Mouse (Mus musculus): Measurements from ENCODE around the gene Abtb2. TPM values are rescaled to one million over a fixed set of nuclear protein-coding genes. Genes with fewer than 3 reads are reported as not detected.

Abtb2 gene
- polyA plus RNA-seq, 1 experiment from 2014 or later = 19.9 TPM

DNA sequence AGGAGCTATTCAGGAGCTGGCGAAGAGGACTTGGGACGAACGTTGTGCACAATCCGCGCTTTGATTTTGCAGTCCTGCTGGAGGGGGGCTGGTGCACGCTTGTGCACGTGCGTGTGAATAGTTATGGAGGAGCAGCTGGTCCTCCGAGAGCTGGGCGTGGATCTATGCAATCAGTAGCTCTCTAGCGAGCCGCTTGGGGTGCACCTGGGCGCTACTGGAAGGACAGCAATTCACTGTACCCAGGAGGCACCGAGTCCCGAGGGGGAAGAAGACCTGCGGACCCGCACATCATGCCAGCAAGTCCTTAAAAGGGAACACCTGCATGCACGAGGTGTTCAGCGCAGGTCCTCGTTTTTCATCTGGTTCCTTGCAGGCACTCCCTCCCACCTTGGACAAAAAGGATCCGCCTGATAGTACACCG, 929 bp upstream of the Abtb2 start:
- Histone ChIP-seq H3K36me3 (ENCODE audit: control insufficient read depth, insufficient read depth) (no peaks in the 10 kb centered on the region), H3K4me3 (ENCODE audit: low read length) (peak overlapping the region; percentile 67), H3K9me3 (replicated peaks; ENCODE audit: control insufficient read depth, low read length) (no peaks in the 10 kb centered on the region), H3K9ac (ENCODE audit: low read length) (peak overlapping the region; percentile 66), H3K4me2 (ENCODE audit: low read depth, low read length) (peak overlapping the region; percentile 90), H3K27me3 (ENCODE audit: control insufficient read depth, insufficient read depth, low read length) (peaks cover 3% of the 10 kb centered on the region; the same call in 1 of the 2 replicates), H3K27ac (ENCODE audit: low read length) (peak overlapping the region; percentile 17), H3K4me1 (ENCODE audit: control insufficient read depth, insufficient read depth, low read length) (peaks cover 26% of the 10 kb centered on the region)
- WGBS = under 1% methylated on average over 22 of the region's 22 CpGs
- ATAC-seq (replicated peaks; ENCODE audit: extremely low read depth, insufficient read depth, low FRiP score) = no peak

DNA sequence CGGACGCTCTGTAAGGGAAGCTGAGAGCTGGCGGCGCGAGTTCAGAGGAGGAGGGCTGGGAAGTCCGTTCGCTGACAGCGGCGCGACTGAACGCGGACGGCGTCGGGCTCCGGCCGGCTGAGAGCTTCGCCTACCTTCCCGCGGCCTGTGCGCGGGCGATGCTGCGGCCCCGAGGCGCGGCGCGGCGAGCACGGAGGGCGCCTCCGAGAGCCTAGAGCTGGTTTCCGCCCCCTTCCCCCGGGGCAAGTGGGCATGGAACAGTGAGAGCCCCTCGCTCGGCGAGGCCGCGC, 258 bp downstream of the Abtb2 start:
- Histone ChIP-seq H3K4me1 (ENCODE audit: control insufficient read depth, insufficient read depth, low read length) (peaks cover 32% of the 10 kb centered on the region), H3K36me3 (ENCODE audit: control insufficient read depth, insufficient read depth) (no peaks in the 10 kb centered on the region), H3K9me3 (replicated peaks; ENCODE audit: control insufficient read depth, low read length) (no peaks in the 10 kb centered on the region), H3K4me2 (ENCODE audit: low read depth, low read length) (peak overlapping the region; percentile 73), H3K27ac (ENCODE audit: low read length) (peak overlapping the region; percentile 93), H3K27me3 (ENCODE audit: control insufficient read depth, insufficient read depth, low read length) (peaks cover 3% of the 10 kb centered on the region; the same call in 1 of the 2 replicates), H3K4me3 (ENCODE audit: low read length) (peak overlapping the region; percentile 67), H3K9ac (ENCODE audit: low read length) (peak overlapping the region; percentile 91)
- WGBS = 1% methylated on average over 40 of the region's 40 CpGs
- peak; percentile 43; the same call in 1 of the 2 replicates for ATAC-seq (replicated peaks; ENCODE audit: extremely low read depth, insufficient read depth, low FRiP score)

DNA sequence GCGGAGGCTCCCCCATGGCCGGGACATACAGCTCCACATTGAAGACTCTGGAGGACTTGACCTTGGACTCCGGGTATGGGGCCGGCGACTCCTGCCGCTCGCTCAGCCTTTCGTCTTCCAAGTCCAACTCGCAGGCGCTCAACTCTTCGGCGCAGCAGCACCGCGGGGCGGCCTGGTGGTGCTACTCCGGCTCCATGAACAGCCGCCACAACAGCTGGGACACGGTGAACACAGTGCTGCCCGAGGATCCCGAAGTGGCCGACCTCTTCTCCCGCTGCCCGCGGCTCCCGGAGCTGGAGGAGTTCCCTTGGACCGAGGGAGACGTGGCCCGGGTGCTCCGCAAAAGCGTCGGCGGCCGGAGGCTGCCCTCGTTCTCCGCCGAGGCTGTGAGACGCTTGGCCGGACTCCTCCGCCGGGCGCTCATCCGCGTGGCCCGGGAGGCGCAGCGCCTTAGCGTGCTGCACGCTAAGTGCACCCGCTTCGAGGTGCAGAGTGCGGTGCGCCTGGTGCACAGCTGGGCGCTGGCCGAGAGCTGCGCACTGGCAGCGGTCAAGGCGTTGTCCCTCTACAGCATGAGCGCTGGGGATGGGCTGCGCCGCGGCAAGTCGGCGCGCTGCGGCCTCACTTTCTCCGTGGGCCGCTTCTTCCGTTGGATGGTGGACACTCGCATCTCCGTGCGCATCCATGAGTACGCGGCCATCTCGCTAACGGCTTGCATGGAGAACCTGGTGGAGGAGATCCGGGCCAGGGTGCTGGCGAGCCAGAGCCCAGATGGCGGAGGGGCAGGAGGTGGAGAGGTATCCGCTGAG, 807 bp downstream of the Abtb2 start:
- peaks cover 32% of the 10 kb centered on the region for H3K4me1 ChIP-seq (ENCODE audit: control insufficient read depth, insufficient read depth, low read length)
- peak overlapping the region; percentile 67 for H3K4me3 ChIP-seq (ENCODE audit: low read length)
- H3K9me3 ChIP-seq (replicated peaks; ENCODE audit: control insufficient read depth, low read length) = no peaks in the 10 kb centered on the region
- H3K36me3 ChIP-seq (ENCODE audit: control insufficient read depth, insufficient read depth) = no peaks in the 10 kb centered on the region
- H3K4me2 ChIP-seq (ENCODE audit: low read depth, low read length) = peak overlapping the region; percentile 73
- ATAC-seq (replicated peaks; ENCODE audit: extremely low read depth, insufficient read depth, low FRiP score) = peak; percentile 47
- H3K27ac ChIP-seq (ENCODE audit: low read length) = peak overlapping the region; percentile 93
- under 1% methylated on average over 79 of the region's 79 CpGs for WGBS
- peaks cover 3% of the 10 kb centered on the region; the same call in 1 of the 2 replicates for H3K27me3 ChIP-seq (ENCODE audit: control insufficient read depth, insufficient read depth, low read length)
- H3K9ac ChIP-seq (ENCODE audit: low read length) = peak overlapping the region; percentile 91

DNA sequence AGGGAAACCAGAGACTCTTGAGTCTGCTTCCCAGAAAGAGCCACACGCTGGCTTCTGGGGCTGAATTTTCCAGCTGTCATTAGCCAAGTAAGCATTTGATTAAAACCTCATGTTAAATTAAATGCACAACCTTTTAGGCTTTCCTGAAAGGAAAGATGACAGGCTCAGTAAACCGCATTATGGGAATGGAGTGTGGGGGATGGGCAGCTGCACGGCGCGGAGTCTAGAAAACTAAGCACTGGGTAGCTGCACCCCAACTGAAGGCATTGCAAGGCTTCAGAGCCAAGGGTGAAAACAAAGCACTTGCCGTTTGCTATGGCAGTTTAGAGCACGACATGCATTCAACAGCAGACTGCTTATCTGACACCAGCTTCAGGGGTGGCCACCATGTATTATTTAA, 2.1 kb downstream of the Abtb2 start:
- H3K27ac ChIP-seq (ENCODE audit: low read length) = no peak overlapping the region
- WGBS = 25% methylated on average over 7 of the region's 7 CpGs
- H3K27me3 ChIP-seq (ENCODE audit: control insufficient read depth, insufficient read depth, low read length) = peaks cover 3% of the 10 kb centered on the region; the same call in 1 of the 2 replicates
- peak overlapping the region; percentile 73 for H3K4me2 ChIP-seq (ENCODE audit: low read depth, low read length)
- H3K36me3 ChIP-seq (ENCODE audit: control insufficient read depth, insufficient read depth) = no peaks in the 10 kb centered on the region
- H3K9ac ChIP-seq (ENCODE audit: low read length) = peak overlapping the region; percentile 91
- ATAC-seq (replicated peaks; ENCODE audit: extremely low read depth, insufficient read depth, low FRiP score) = no peak
- peaks cover 37% of the 10 kb centered on the region for H3K4me1 ChIP-seq (ENCODE audit: control insufficient read depth, insufficient read depth, low read length)
- H3K4me3 ChIP-seq (ENCODE audit: low read length) = peak overlapping the region; percentile 67
- no peaks in the 10 kb centered on the region for H3K9me3 ChIP-seq (replicated peaks; ENCODE audit: control insufficient read depth, low read length)

DNA sequence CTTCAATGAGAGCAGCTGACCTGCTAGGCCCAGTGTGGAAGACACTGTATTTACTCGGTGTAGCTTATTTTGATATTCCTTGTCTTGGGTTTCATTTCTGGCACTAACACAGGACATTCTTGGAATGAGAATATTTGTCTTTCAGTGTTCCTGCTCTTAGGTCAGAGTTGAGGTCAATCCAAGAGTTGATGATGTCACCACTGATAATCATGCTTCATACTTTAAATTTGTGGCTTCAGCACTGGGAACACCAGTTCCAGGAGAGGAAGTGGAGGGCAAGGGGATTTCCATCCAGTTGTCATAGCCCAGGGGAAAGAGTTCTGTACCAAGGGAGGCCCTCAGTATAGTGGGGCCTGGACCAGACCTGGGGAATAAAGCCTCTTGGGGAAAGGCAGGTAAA, 3.6 kb downstream of the Abtb2 start:
- Histone ChIP-seq H3K27me3 (ENCODE audit: control insufficient read depth, insufficient read depth, low read length) (no peaks in the 10 kb centered on the region), H3K27ac (ENCODE audit: low read length) (peak overlapping the region; percentile 28; the same call in 1 of the 2 replicates), H3K4me2 (ENCODE audit: low read depth, low read length) (peak overlapping the region; percentile 73), H3K4me3 (ENCODE audit: low read length) (peak overlapping the region; percentile 67), H3K9me3 (replicated peaks; ENCODE audit: control insufficient read depth, low read length) (no peaks in the 10 kb centered on the region), H3K36me3 (ENCODE audit: control insufficient read depth, insufficient read depth) (no peaks in the 10 kb centered on the region), H3K4me1 (ENCODE audit: control insufficient read depth, insufficient read depth, low read length) (peaks cover 37% of the 10 kb centered on the region), H3K9ac (ENCODE audit: low read length) (no peak overlapping the region; the same call in 1 of the 2 replicates)
- no peak for ATAC-seq (replicated peaks; ENCODE audit: extremely low read depth, insufficient read depth, low FRiP score)
- 31% methylated on average over 1 of the region's 1 CpGs for WGBS

DNA sequence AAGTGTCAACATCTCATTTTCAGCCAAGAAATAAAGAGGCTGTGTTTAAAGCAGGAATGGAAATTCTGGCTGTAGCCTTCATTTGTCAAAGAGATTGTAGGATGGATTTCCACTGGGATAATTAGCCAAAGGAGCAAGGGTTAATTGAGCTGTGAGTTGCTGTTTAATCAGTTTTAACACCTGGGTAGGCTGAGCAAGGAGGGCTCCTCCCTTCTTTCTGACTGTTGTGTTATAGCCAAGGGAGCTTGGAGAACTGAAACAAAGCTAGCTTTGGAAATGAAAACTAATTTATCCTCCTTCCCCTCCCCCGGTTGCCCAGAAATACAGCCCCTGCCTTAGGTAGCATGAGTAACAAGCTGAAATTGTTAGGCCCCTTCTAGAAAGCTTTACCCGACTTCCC, 6.2 kb downstream of the Abtb2 start:
- no peaks in the 10 kb centered on the region for H3K36me3 ChIP-seq (ENCODE audit: control insufficient read depth, insufficient read depth)
- 86% methylated on average over 2 of the region's 2 CpGs for WGBS
- no peaks in the 10 kb centered on the region for H3K27me3 ChIP-seq (ENCODE audit: control insufficient read depth, insufficient read depth, low read length)
- no peak overlapping the region for H3K4me3 ChIP-seq (ENCODE audit: low read length)
- H3K4me2 ChIP-seq (ENCODE audit: low read depth, low read length) = no peak overlapping the region
- H3K9ac ChIP-seq (ENCODE audit: low read length) = no peak overlapping the region
- no peak overlapping the region for H3K27ac ChIP-seq (ENCODE audit: low read length)
- no peak for ATAC-seq (replicated peaks; ENCODE audit: extremely low read depth, insufficient read depth, low FRiP score)
- peaks cover 42% of the 10 kb centered on the region for H3K4me1 ChIP-seq (ENCODE audit: control insufficient read depth, insufficient read depth, low read length)
- H3K9me3 ChIP-seq (replicated peaks; ENCODE audit: control insufficient read depth, low read length) = no peaks in the 10 kb centered on the region

DNA sequence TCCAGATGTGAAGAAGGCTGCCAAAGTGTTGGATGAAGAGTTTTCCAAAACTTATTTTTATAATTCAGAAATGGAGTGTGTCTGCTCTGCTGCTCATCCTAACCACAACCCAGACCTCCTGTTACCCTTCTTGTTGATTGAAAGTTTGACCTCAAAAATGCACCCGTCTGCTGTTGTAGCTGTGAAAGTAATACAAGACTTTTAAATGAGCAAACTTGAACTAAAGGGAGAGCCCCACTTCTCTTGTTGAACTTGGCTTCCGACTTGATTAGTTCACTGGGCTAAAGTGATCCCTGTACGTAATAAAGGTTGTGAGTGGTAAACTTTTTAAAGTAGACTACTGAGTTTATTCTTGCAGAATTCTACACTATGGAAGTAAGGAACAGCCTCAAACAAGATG, 10.3 kb downstream of the Abtb2 start:
- Histone ChIP-seq H3K27ac (ENCODE audit: low read length) (no peak overlapping the region), H3K9ac (ENCODE audit: low read length) (no peak overlapping the region), H3K4me3 (ENCODE audit: low read length) (no peak overlapping the region), H3K27me3 (ENCODE audit: control insufficient read depth, insufficient read depth, low read length) (no peaks in the 10 kb centered on the region), H3K4me2 (ENCODE audit: low read depth, low read length) (no peak overlapping the region), H3K9me3 (replicated peaks; ENCODE audit: control insufficient read depth, low read length) (no peaks in the 10 kb centered on the region), H3K36me3 (ENCODE audit: control insufficient read depth, insufficient read depth) (no peaks in the 10 kb centered on the region), H3K4me1 (ENCODE audit: control insufficient read depth, insufficient read depth, low read length) (peaks cover 58% of the 10 kb centered on the region)
- 72% methylated on average over 3 of the region's 3 CpGs for WGBS
- no peak for ATAC-seq (replicated peaks; ENCODE audit: extremely low read depth, insufficient read depth, low FRiP score)

DNA sequence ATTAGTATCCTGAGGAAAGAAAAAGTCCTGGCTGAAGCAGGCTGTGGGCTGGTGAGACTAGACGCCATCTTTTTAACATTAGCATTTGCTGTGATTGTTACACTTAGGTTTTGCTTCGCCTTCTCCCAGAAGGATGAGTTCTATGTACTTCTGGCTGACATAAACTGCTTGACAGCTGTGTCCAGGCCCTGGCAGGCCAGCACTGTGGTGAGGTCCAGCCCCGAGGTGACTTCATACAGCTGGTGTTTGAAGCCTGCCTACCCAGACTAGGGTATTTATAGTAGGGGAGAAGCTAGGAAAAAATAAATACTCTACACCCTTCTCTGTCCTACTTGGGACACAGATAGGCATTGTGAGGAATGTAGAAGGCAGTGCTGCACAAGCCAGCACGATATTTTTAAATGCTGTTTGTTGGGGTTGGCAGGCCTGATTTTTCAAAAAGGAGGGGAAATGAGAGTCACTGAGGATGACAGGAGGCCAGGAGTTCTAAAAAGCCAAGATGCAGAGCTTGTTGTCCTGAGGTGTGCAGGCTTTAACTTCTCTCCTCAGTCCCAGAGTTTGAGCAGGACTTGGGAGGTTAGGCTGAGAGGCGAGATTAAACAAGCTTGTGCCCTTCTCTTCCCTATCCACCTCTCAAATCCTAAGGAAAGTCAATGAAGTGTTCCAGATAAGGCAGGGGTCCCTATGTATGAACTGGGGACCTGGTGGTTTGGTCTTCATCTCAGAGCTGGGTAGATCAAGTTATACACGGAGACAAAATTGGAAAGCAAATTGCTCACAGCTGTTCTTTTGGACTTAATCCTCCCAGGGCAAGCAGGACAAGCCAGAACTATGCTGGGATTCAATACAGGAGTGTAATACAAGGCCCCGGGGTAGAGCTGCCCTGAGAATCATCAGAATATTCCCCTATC, 11.9 kb downstream of the Abtb2 start:
- no peaks in the 10 kb centered on the region for H3K9me3 ChIP-seq (replicated peaks; ENCODE audit: control insufficient read depth, low read length)
- H3K36me3 ChIP-seq (ENCODE audit: control insufficient read depth, insufficient read depth) = no peaks in the 10 kb centered on the region
- 38% methylated on average over 7 of the region's 7 CpGs for WGBS
- peak; percentile 88 for ATAC-seq (replicated peaks; ENCODE audit: extremely low read depth, insufficient read depth, low FRiP score)
- peak overlapping the region; percentile 97 for H3K27ac ChIP-seq (ENCODE audit: low read length)
- H3K27me3 ChIP-seq (ENCODE audit: control insufficient read depth, insufficient read depth, low read length) = no peaks in the 10 kb centered on the region
- peak overlapping the region; percentile 54 for H3K4me2 ChIP-seq (ENCODE audit: low read depth, low read length)
- H3K4me3 ChIP-seq (ENCODE audit: low read length) = no peak overlapping the region
- peaks cover 70% of the 10 kb centered on the region for H3K4me1 ChIP-seq (ENCODE audit: control insufficient read depth, insufficient read depth, low read length)
- H3K9ac ChIP-seq (ENCODE audit: low read length) = peak overlapping the region; percentile 49

Measured in heart, embryonic 16.5 days (tissue).